Mouse (Mus musculus): ENCODE data around the gene Rps19bp1. TPM values are rescaled to one million over a fixed set of nuclear protein-coding genes. Genes with fewer than 3 reads are reported as not detected.

The Rps19bp1 gene
- polyA plus RNA-seq, 1 experiment from 2014 or later, result 43.3 TPM

DNA sequence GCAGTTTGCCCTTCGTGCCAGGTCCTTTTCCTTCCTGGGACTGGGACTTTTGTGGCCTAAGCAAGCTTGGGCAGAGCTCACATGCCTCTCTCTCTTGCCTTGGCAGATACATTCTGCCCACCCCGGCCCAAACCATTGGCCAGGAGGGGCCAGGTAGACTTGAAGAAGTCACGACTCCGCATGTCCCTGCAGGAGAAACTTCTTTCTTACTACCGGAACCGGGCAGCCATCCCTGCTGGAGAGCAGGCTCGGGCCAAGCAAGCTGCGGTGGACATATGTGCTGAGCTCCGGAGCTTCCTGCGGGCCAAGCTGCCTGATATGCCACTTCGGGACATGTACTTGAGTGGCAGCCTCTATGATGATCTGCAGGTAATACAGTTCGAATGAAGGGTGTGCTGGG lies 16.0 kb downstream of the Rps19bp1 start:
- 93% methylated on average over 12 of the region's 12 CpGs for whole genome bisulfite sequencing

DNA sequence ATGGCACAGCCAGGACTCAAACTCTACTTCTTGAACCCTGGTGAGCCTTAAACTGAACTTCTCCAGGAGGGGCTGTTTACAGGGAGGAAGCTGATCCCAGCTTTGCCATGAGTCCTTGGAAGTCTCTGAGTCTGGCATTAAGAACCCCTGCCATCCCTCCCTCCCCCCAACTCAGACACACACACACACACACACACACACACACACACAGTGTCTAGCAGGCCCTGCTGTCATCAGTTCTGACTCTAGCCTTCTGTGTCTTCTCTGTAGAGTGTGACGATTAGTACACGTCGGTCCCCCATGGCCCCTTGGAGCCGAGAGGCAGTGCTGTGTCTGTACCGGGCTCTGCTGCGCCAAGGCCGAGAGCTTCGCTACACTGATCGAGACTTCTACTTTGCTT lies 28.6 kb downstream of the Rps19bp1 start, which contains the start of gene AC140267.1:
Gene AC140267.1, plus strand, starts transcription at position 301 of the 400 bp plus-strand sequence.
- TF ChIP-seq EP300 (optimal IDR thresholded peaks at IDR 0.05) (no peak), CTCF (IDR thresholded peaks at IDR 0.05; ENCODE audit: low read depth) (no peak)
- Histone ChIP-seq H3K4me3 (ENCODE audit: low read depth, low read length) (peak within 1 kb of the TSS; percentile 69), H3K9me3 (ENCODE audit: control insufficient read depth, low read length) (no peaks in the 10 kb centered on the region), H3K36me3 (ENCODE audit: control insufficient read depth, insufficient read depth, low read length) (0 out of 2 replicates have a peak, but pooled peaks cover 4% of the 10 kb centered on the region), H3K9ac (ENCODE audit: low read length) (peak within 1 kb of the TSS; percentile 82), H3K27me3 (ENCODE audit: control insufficient read depth, insufficient read depth, low read length) (no peaks in the 10 kb centered on the region), H3K4me2 (replicated peaks; ENCODE audit: low read depth) (peak within 1 kb of the TSS; percentile 73), H3K4me1 (replicated peaks; ENCODE audit: control insufficient read depth, insufficient read depth) (0 out of 2 replicates have a peak, but pooled peaks cover 2% of the 10 kb centered on the region), H3K27ac (replicated peaks) (no peak within 1 kb of the TSS)
- no peak for ATAC-seq (ENCODE audit: low FRiP score, low TSS enrichment)
- DNase-seq (ENCODE audit: low spot score), result no peak
- WGBS, result 91% methylated on average over 9 of the region's 9 CpGs

More for the DNA sequence above, 16.0 kb downstream of the Rps19bp1 start:
- DNase-seq (ENCODE audit: low spot score), result no peak
- no peak for ATAC-seq (ENCODE audit: low FRiP score, low TSS enrichment)
- Histone ChIP-seq H3K9me3 (ENCODE audit: control insufficient read depth, low read length) (no peaks in the 10 kb centered on the region), H3K27me3 (ENCODE audit: control insufficient read depth, insufficient read depth, low read length) (no peaks in the 10 kb centered on the region), H3K9ac (ENCODE audit: low read length) (no peak overlapping the region), H3K36me3 (ENCODE audit: control insufficient read depth, insufficient read depth, low read length) (peaks cover 43% of the 10 kb centered on the region), H3K4me2 (replicated peaks; ENCODE audit: low read depth) (no peak overlapping the region), H3K27ac (replicated peaks) (no peak overlapping the region), H3K4me1 (replicated peaks; ENCODE audit: control insufficient read depth, insufficient read depth) (no peaks in the 10 kb centered on the region), H3K4me3 (ENCODE audit: low read depth, low read length) (no peak overlapping the region)
- TF ChIP-seq CTCF (IDR thresholded peaks at IDR 0.05; ENCODE audit: low read depth) (no peak), EP300 (optimal IDR thresholded peaks at IDR 0.05) (no peak)

DNA sequence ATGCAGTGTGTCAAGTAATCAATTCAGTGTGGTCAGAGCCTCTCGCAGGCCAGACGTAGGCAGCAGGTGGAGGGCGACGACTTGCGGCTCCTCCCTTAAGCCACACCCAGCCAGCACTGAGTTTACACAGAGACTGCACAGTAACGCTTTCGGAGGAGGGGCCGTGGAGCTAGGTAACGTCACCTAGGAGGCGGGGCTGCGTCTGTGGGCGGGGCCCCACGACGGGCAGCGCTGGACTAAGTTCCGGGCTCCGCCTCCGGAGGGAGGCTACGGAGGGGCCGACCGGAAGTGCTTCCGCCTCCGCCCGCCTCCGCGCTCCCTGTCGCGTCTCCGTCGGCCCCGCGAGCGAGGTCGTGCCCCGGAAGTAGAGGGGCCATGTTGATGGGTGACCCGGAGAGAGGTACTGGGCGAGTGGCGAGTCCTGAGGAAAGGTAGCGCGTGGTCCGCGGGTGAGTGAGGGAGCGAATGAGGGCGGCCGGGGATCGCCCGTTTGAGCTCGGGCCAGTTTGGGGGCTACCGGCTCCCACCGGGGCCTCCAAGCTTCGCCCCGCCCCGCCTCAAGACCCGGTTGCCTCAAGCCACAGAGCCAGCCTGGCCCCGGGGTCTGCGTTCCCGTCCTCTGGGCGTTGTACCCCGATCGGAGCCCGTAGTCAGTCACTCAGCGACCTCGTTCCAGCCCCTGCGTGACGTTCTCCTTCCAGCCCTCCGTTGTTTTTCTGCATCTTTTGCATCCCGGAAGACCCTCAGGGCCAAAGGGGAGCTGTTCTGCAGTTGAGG lies 30.2 kb downstream of the Rps19bp1 start, which contains the start of gene Mief1:
Gene Mief1, plus strand, starts transcription at position 286 of the 777 bp plus-strand sequence.
- ATAC-seq (ENCODE audit: low FRiP score, low TSS enrichment) (peak; percentile 97), DNase-seq (ENCODE audit: low spot score) (peak; percentile 99)
- no peaks in the 10 kb centered on the region for H3K27me3 ChIP-seq (ENCODE audit: control insufficient read depth, insufficient read depth, low read length)
- under 1% methylated on average over 60 of the region's 67 CpGs for WGBS
- no peak for TF ChIP-seq EP300 (optimal IDR thresholded peaks at IDR 0.05)
- peak; percentile 47; the same call in 1 of the 2 replicates for TF ChIP-seq CTCF (IDR thresholded peaks at IDR 0.05; ENCODE audit: low read depth)
- peak within 1 kb of the TSS; percentile 69 for H3K4me3 ChIP-seq (ENCODE audit: low read depth, low read length)
- 0 out of 2 replicates have a peak, but pooled peaks cover 4% of the 10 kb centered on the region for H3K36me3 ChIP-seq (ENCODE audit: control insufficient read depth, insufficient read depth, low read length)
- peak within 1 kb of the TSS; percentile 82 for H3K27ac ChIP-seq (replicated peaks)
- peak within 1 kb of the TSS; percentile 82 for H3K9ac ChIP-seq (ENCODE audit: low read length)
- H3K4me1 ChIP-seq (replicated peaks; ENCODE audit: control insufficient read depth, insufficient read depth), result 0 out of 2 replicates have a peak, but pooled peaks cover 2% of the 10 kb centered on the region
- H3K4me2 ChIP-seq (replicated peaks; ENCODE audit: low read depth), result peak within 1 kb of the TSS; percentile 73
- no peaks in the 10 kb centered on the region for H3K9me3 ChIP-seq (ENCODE audit: control insufficient read depth, low read length)

DNA sequence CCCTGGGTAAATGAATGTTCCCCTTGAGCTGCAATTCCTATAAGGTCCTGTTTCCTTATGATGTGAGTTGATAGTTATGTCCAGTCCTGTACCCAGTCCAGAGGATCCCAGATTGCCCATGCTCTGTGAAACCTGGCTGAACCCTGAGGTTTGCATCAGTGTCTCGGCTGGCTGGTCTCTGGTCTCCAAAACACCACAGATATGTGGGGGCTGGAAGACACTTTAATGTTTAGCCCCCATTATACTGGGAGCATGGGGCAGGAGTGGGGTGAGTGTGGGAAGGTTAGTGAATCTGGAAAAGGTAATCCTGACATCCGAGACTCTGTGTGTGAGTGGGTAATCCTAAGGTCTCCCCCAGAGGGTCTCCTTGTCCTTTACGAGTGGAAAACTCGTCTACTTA lies 31.1 kb downstream of the Rps19bp1 start:
- Histone ChIP-seq H3K9ac (ENCODE audit: low read length) (no peak overlapping the region; the same call in 1 of the 2 replicates), H3K36me3 (ENCODE audit: control insufficient read depth, insufficient read depth, low read length) (0 out of 2 replicates have a peak, but pooled peaks cover 4% of the 10 kb centered on the region), H3K9me3 (ENCODE audit: control insufficient read depth, low read length) (no peaks in the 10 kb centered on the region), H3K4me3 (ENCODE audit: low read depth, low read length) (no peak overlapping the region), H3K27me3 (ENCODE audit: control insufficient read depth, insufficient read depth, low read length) (no peaks in the 10 kb centered on the region), H3K27ac (replicated peaks) (peak overlapping the region; percentile 80), H3K4me2 (replicated peaks; ENCODE audit: low read depth) (no peak overlapping the region), H3K4me1 (replicated peaks; ENCODE audit: control insufficient read depth, insufficient read depth) (0 out of 2 replicates have a peak, but pooled peaks cover 2% of the 10 kb centered on the region)
- DNase-seq (ENCODE audit: low spot score) (no peak), ATAC-seq (ENCODE audit: low FRiP score, low TSS enrichment) (no peak)
- 63% methylated on average over 4 of the region's 4 CpGs for WGBS
- TF ChIP-seq CTCF (IDR thresholded peaks at IDR 0.05; ENCODE audit: low read depth), result no peak

DNA sequence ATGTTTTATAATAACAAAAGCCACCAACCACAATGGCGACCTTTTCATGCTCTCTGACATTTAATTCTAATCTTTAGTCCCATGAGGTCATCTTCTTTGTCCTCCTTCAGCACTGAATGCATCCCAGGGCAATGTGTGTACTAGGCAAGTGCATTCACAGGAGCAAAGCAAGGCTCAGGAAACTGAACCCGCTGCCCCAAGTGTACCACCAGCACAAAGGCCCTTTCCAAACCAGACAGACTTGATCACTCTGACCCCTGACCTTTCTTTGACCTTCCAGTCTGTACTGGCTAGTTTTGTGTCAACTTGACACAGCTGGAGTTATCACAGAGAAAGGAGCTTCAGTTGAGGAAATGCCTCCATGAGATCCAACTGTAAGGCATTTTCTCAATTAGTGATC lies 31.8 kb downstream of the Rps19bp1 start:
- WGBS, result 78% methylated on average over 2 of the region's 2 CpGs
- Histone ChIP-seq H3K36me3 (ENCODE audit: control insufficient read depth, insufficient read depth, low read length) (0 out of 2 replicates have a peak, but pooled peaks cover 4% of the 10 kb centered on the region), H3K4me1 (replicated peaks; ENCODE audit: control insufficient read depth, insufficient read depth) (0 out of 2 replicates have a peak, but pooled peaks cover 2% of the 10 kb centered on the region), H3K27ac (replicated peaks) (no peak overlapping the region), H3K4me2 (replicated peaks; ENCODE audit: low read depth) (no peak overlapping the region), H3K9me3 (ENCODE audit: control insufficient read depth, low read length) (no peaks in the 10 kb centered on the region), H3K27me3 (ENCODE audit: control insufficient read depth, insufficient read depth, low read length) (no peaks in the 10 kb centered on the region), H3K9ac (ENCODE audit: low read length) (no peak overlapping the region), H3K4me3 (ENCODE audit: low read depth, low read length) (no peak overlapping the region)
- TF ChIP-seq EP300 (optimal IDR thresholded peaks at IDR 0.05), result no peak
- DNase-seq (ENCODE audit: low spot score), result no peak
- ATAC-seq (ENCODE audit: low FRiP score, low TSS enrichment), result no peak

Data from stomach, postnatal 0 days (tissue).